Mouse (Mus musculus) neural tube, embryonic 13.5 days (tissue): Measurements from ENCODE around the gene Heg1. TPM values are rescaled to one million over a fixed set of nuclear protein-coding genes. Genes with fewer than 3 reads are reported as not detected.

Experiments used
- ATAC-seq: fragments of 200-750 bp; cut with Nextera tagmentation; 2 replicates; pipeline ENCODE4 v1.8.0; 2017; ENCODE audit warnings: low read depth, mild to moderate bottlenecking, moderate TSS enrichment, moderate library complexity
- H3K27ac ChIP-seq: fragments of 300-500 bp; sonication (generic); replicated peaks from 2 replicates; pipeline ENCODE4 v1.5.1; 2015; ENCODE audit warnings: moderate library complexity, mild to moderate bottlenecking, inconsistent platforms
- H3K27me3 ChIP-seq: fragments of 300-500 bp; sonication (generic); 2 replicates; pipeline ENCODE4 v1.6.1; 2015; ENCODE audit warnings: mild to moderate bottlenecking, inconsistent platforms
- H3K36me3 ChIP-seq: fragments of 300-500 bp; sonication (generic); 2 replicates; pipeline ENCODE4 v1.6.1; 2015; ENCODE audit warnings: mild to moderate bottlenecking, inconsistent platforms
- H3K4me1 ChIP-seq: fragments of 300-500 bp; sonication (generic); replicated peaks from 2 replicates; pipeline ENCODE4 v1.6.1; 2015; ENCODE audit warnings: inconsistent platforms
- H3K4me2 ChIP-seq: fragments of 300-500 bp; sonication (generic); 2 replicates; pipeline ENCODE4 v1.6.1; 2015; ENCODE audit warnings: inconsistent platforms, mild to moderate bottlenecking, moderate library complexity
- H3K4me3 ChIP-seq: fragments of 300-500 bp; sonication (generic); 2 replicates; pipeline ENCODE4 v1.5.1; 2015; ENCODE audit warnings: mild to moderate bottlenecking, inconsistent platforms
- H3K9ac ChIP-seq: fragments of 300-500 bp; sonication (generic); 2 replicates; pipeline ENCODE4 v1.6.1; 2015; ENCODE audit warnings: moderate library complexity, mild to moderate bottlenecking, inconsistent platforms
- H3K9me3 ChIP-seq: fragments of 300-500 bp; sonication (generic); 2 replicates; pipeline ENCODE4 v1.6.1; 2016; ENCODE audit warnings: inconsistent platforms
- WGBS: fragments of 180-500 bp; shearing (Covaris S2); methylation state at CpG from one replicate; pipeline ENCODE4 v1.1.7; 2015; 5-methylcytosine and 5-hydroxymethylcytosine counted together
- polyA plus RNA-seq: library from polyadenylated mRNA; unstranded; fragments of >200 nt; fragmentation: Nextera tagmentation; extraction: Ambion mirVana; gene quantifications from 2 replicates; pipeline ENCODE4 v1.2.1, GENCODE M21; 2015

The Heg1 gene
- polyA plus RNA-seq, 1 experiment from 2014 or later = 9.6 TPM

GRCm38 (mm10) chr16:33697576-33698276, 13.6 kb downstream of the Heg1 start:
- Histone ChIP-seq H3K36me3 (no peaks in the 10 kb centered on the region), H3K9me3 (no peaks in the 10 kb centered on the region), H3K4me2 (no peak overlapping the region), H3K4me3 (no peak overlapping the region), H3K27ac (peak overlapping the region; percentile 24), H3K4me1 (peaks cover 57% of the 10 kb centered on the region), H3K27me3 (no peaks in the 10 kb centered on the region), H3K9ac (no peak overlapping the region)
- ATAC-seq = no peak
- 12% methylated on average over 9 of the region's 9 CpGs for WGBS

- H3K4me1 ChIP-seq = peaks cover 51% of the 10 kb centered on the region
- H3K4me3 ChIP-seq = no peak overlapping the region
- no peak for ATAC-seq
- no peak overlapping the region for H3K9ac ChIP-seq
- H3K27ac ChIP-seq = peak overlapping the region; percentile 14
- no peak overlapping the region for H3K4me2 ChIP-seq
- WGBS = 76% methylated on average over 12 of the region's 12 CpGs
- H3K36me3 ChIP-seq = no peaks in the 10 kb centered on the region
- no peaks in the 10 kb centered on the region for H3K27me3 ChIP-seq
- no peaks in the 10 kb centered on the region for H3K9me3 ChIP-seq
These were observed 14.2 kb downstream of the Heg1 start for GRCm38 (mm10) chr16:33698277-33698790.

- Histone ChIP-seq H3K4me2 (no peak overlapping the region), H3K27me3 (no peaks in the 10 kb centered on the region), H3K4me1 (peaks cover 62% of the 10 kb centered on the region), H3K9me3 (no peaks in the 10 kb centered on the region), H3K4me3 (no peak overlapping the region), H3K9ac (no peak overlapping the region), H3K27ac (no peak overlapping the region), H3K36me3 (no peaks in the 10 kb centered on the region)
- WGBS = 65% methylated on average over 5 of the region's 5 CpGs
- peak; percentile 16; the same call in 1 of the 2 replicates for ATAC-seq
These were observed 16.4 kb downstream of the Heg1 start for GRCm38 (mm10) chr16:33700584-33700983.

GRCm38 (mm10) chr16:33701872-33702271, 17.7 kb downstream of the Heg1 start:
- H3K36me3 ChIP-seq = no peaks in the 10 kb centered on the region
- H3K9me3 ChIP-seq = no peaks in the 10 kb centered on the region
- no peaks in the 10 kb centered on the region for H3K27me3 ChIP-seq
- no peak for ATAC-seq
- H3K4me1 ChIP-seq = peaks cover 51% of the 10 kb centered on the region
- H3K4me2 ChIP-seq = no peak overlapping the region
- H3K27ac ChIP-seq = no peak overlapping the region
- H3K4me3 ChIP-seq = no peak overlapping the region
- no peak overlapping the region for H3K9ac ChIP-seq
- WGBS = 93% methylated on average over 4 of the region's 4 CpGs

DNA sequence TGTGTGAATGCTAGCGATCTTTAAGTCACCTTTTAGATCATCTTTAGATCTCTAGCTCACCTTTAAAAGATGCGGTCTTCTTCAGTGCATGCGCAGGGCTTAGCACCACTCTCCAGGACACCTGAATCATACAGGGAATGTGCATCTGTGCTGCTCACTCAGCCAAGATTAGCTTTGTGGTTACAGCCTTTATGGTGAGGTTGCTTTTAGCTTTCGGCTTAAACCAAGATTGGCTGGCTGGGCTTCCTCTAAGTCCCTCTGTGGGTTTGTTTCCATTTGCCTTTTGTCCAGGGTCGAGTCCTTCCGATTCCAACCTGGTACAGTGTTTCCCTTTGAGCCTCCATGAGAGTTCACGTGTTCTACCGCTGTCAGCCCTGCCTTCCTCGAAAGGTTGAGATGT, 20.1 kb downstream of the Heg1 start:
- 81% methylated on average over 9 of the region's 9 CpGs for WGBS
- Histone ChIP-seq H3K27me3 (no peaks in the 10 kb centered on the region), H3K4me3 (no peak overlapping the region), H3K27ac (0 out of 2 replicates have a peak overlapping the region, but pooled peaks have one; percentile 43), H3K9me3 (no peaks in the 10 kb centered on the region), H3K4me2 (no peak overlapping the region), H3K36me3 (no peaks in the 10 kb centered on the region), H3K9ac (0 out of 2 replicates have a peak overlapping the region, but pooled peaks have one; percentile 22), H3K4me1 (peaks cover 31% of the 10 kb centered on the region)
- ATAC-seq = no peak

- no peak overlapping the region for H3K9ac ChIP-seq
- no peaks in the 10 kb centered on the region for H3K9me3 ChIP-seq
- H3K27ac ChIP-seq = peak overlapping the region; percentile 43; the same call in 1 of the 2 replicates
- H3K36me3 ChIP-seq = no peaks in the 10 kb centered on the region
- no peaks in the 10 kb centered on the region for H3K27me3 ChIP-seq
- no peak overlapping the region for H3K4me2 ChIP-seq
- no peak for ATAC-seq
- no peak overlapping the region for H3K4me3 ChIP-seq
- H3K4me1 ChIP-seq = peaks cover 25% of the 10 kb centered on the region
- WGBS = 23% methylated on average over 6 of the region's 6 CpGs
These were observed 21.1 kb downstream of the Heg1 start for GRCm38 (mm10) chr16:33705258-33705657.

DNA sequence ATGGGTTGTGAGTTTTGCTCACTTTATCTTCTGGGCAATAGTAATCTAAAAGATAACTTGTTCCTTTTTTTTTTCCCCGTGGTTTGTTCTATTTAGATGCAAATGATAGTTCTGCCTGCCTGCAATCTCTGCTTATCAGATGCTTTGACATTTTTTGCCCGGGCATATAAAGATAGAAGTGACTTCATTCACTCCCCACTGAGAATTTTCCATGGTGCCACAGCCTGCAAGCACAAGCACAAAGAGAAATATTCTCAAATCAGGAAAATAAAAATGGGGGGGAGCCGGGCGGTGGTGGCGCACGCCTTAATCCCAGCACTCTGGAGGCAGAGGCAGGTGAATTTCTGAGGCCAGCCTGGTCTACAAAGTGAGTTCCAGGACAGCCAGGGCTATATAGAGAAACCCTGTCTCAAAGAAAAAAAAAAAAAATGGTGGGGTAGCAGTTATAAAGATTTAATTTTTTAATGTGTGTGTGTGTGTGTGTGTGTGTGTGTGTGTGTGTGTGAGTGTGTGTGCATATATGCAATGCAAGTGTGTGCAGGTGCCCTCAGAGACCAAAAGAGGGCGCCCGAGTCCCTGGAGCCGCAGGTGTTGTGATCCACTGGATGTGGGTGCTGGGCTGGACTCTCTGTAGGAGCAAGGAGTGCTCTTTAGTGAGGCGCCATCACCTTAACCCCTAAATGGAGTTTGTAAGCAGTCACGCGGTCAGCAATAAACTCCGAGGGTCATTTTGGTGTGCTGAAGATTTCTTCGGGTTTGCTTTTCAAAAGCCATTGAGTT, 22.1 kb downstream of the Heg1 start:
- H3K4me2 ChIP-seq = no peak overlapping the region
- H3K9ac ChIP-seq = no peak overlapping the region
- H3K36me3 ChIP-seq = no peaks in the 10 kb centered on the region
- H3K27ac ChIP-seq = no peak overlapping the region
- no peak for ATAC-seq
- H3K4me3 ChIP-seq = no peak overlapping the region
- no peaks in the 10 kb centered on the region for H3K27me3 ChIP-seq
- 92% methylated on average over 14 of the region's 14 CpGs for WGBS
- H3K4me1 ChIP-seq = peaks cover 29% of the 10 kb centered on the region
- no peaks in the 10 kb centered on the region for H3K9me3 ChIP-seq

DNA sequence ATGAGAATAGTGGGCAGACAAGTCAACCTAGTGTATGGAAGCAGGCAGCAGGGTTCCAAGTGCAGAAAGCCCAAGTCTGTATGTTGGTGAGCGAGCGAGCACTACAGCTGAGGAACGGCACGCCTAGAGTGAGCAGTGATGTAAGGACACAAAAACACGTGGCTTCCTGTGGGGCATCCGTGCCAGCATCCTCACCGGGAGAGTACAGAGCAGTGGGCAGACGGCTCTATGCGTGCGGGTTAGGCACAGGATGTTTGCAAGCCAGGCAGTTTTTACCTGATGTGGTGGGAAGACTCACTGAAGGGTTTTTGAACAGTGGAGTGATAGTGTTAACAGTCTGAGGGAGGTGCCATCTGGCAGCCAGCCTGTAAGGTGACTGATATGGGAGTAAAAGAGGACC, 23.9 kb downstream of the Heg1 start:
- WGBS = 95% methylated on average over 10 of the region's 10 CpGs
- Histone ChIP-seq H3K4me1 (peaks cover 29% of the 10 kb centered on the region), H3K27me3 (no peaks in the 10 kb centered on the region), H3K4me3 (no peak overlapping the region), H3K9ac (no peak overlapping the region), H3K36me3 (peaks cover 7% of the 10 kb centered on the region; the same call in 1 of the 2 replicates), H3K9me3 (no peaks in the 10 kb centered on the region), H3K27ac (no peak overlapping the region), H3K4me2 (no peak overlapping the region)
- no peak for ATAC-seq

- Histone ChIP-seq H3K27ac (no peak overlapping the region), H3K36me3 (peaks cover 7% of the 10 kb centered on the region; the same call in 1 of the 2 replicates), H3K9me3 (no peaks in the 10 kb centered on the region), H3K27me3 (no peaks in the 10 kb centered on the region), H3K9ac (no peak overlapping the region), H3K4me2 (no peak overlapping the region), H3K4me3 (no peak overlapping the region), H3K4me1 (peaks cover 29% of the 10 kb centered on the region)
- 93% methylated on average over 12 of the region's 12 CpGs for WGBS
- no peak for ATAC-seq
These were observed 24.6 kb downstream of the Heg1 start for GRCm38 (mm10) chr16:33708585-33709397.

GRCm38 (mm10) chr16:33714271-33714670, 30.1 kb downstream of the Heg1 start:
- H3K9ac ChIP-seq = no peak overlapping the region
- 0 out of 2 replicates have a peak overlapping the region, but pooled peaks have one; percentile 12 for H3K4me3 ChIP-seq
- 11% methylated on average over 13 of the region's 13 CpGs for WGBS
- no peak overlapping the region for H3K27ac ChIP-seq
- H3K36me3 ChIP-seq = peaks cover 7% of the 10 kb centered on the region; the same call in 1 of the 2 replicates
- ATAC-seq = 0 out of 2 replicates have a peak, but pooled peaks have one; percentile 40
- H3K4me2 ChIP-seq = peak overlapping the region; percentile 40
- no peaks in the 10 kb centered on the region for H3K9me3 ChIP-seq
- 0 out of 2 replicates have a peak, but pooled peaks cover 14% of the 10 kb centered on the region for H3K4me1 ChIP-seq
- H3K27me3 ChIP-seq = no peaks in the 10 kb centered on the region

GRCm38 (mm10) chr16:33723241-33723640, 39.1 kb downstream of the Heg1 start:
- H3K9me3 ChIP-seq = no peaks in the 10 kb centered on the region
- H3K27ac ChIP-seq = no peak overlapping the region
- 98% methylated on average over 2 of the region's 2 CpGs for WGBS
- no peaks in the 10 kb centered on the region for H3K27me3 ChIP-seq
- peaks cover 34% of the 10 kb centered on the region for H3K36me3 ChIP-seq
- no peaks in the 10 kb centered on the region for H3K4me1 ChIP-seq
- no peak overlapping the region for H3K4me3 ChIP-seq
- no peak overlapping the region for H3K9ac ChIP-seq
- no peak overlapping the region for H3K4me2 ChIP-seq
- ATAC-seq = no peak
